Mouse (Mus musculus) lung, embryonic 16.5 days (tissue): ENCODE measurements at regions not wholly inside any gene's neighbourhood (a gene's known extent, or its start where the extent isn't known, plus 50 kb on each side); places are given as distances from the start of the nearest gene placed in this dataset.

Experiments
- ATAC-seq: fragments of 200-750 bp; cut with Nextera tagmentation; 2 replicates; pipeline ENCODE4 v1.8.0; 2017; ENCODE audit warnings: low read depth, mild to moderate bottlenecking, moderate library complexity
- H3K27ac ChIP-seq: fragments of 300-500 bp; sonication (generic); 2 replicates; pipeline ENCODE4 v1.5.1; 2014; ENCODE audit warnings: mild to moderate bottlenecking, control low read depth, low read length
- H3K27me3 ChIP-seq: fragments of 300-500 bp; sonication (generic); 2 replicates; pipeline ENCODE4 v1.6.1; 2014; ENCODE audit warnings: low read depth, low read length, mixed read lengths; ENCODE audit not compliant: control insufficient read depth, insufficient read depth
- H3K36me3 ChIP-seq: fragments of 300-500 bp; sonication (generic); 2 replicates; pipeline ENCODE4 v1.6.1; 2014; ENCODE audit warnings: low read length; ENCODE audit not compliant: control insufficient read depth, insufficient read depth
- H3K4me1 ChIP-seq: fragments of 300-500 bp; sonication (generic); replicated peaks from 2 replicates; pipeline ENCODE4 v1.6.1; 2014; ENCODE audit warnings: low read length, mixed read lengths; ENCODE audit not compliant: control insufficient read depth, insufficient read depth
- H3K4me2 ChIP-seq: fragments of 300-500 bp; sonication (generic); 2 replicates; pipeline ENCODE4 v1.6.1; 2014; ENCODE audit warnings: low read depth, low read length, control low read depth
- H3K4me3 ChIP-seq: fragments of 300-500 bp; sonication (generic); 2 replicates; pipeline ENCODE4 v1.5.1; 2014; ENCODE audit warnings: mild to moderate bottlenecking, low read length, control low read depth
- H3K9ac ChIP-seq: fragments of 300-500 bp; sonication (generic); 2 replicates; pipeline ENCODE4 v1.6.1; 2014; ENCODE audit warnings: low read length, control low read depth
- H3K9me3 ChIP-seq: fragments of 300-500 bp; sonication (generic); 2 replicates; pipeline ENCODE4 v1.6.1; 2016; ENCODE audit warnings: low read length; ENCODE audit not compliant: control insufficient read depth
- WGBS: fragments of 180-500 bp; shearing (Covaris S2); extraction: QIAGEN DNeasy Blood & Tissue Kit; methylation state at CpG from one replicate; pipeline ENCODE4 v1.1.7; 2014; 5-methylcytosine and 5-hydroxymethylcytosine counted together

DNA sequence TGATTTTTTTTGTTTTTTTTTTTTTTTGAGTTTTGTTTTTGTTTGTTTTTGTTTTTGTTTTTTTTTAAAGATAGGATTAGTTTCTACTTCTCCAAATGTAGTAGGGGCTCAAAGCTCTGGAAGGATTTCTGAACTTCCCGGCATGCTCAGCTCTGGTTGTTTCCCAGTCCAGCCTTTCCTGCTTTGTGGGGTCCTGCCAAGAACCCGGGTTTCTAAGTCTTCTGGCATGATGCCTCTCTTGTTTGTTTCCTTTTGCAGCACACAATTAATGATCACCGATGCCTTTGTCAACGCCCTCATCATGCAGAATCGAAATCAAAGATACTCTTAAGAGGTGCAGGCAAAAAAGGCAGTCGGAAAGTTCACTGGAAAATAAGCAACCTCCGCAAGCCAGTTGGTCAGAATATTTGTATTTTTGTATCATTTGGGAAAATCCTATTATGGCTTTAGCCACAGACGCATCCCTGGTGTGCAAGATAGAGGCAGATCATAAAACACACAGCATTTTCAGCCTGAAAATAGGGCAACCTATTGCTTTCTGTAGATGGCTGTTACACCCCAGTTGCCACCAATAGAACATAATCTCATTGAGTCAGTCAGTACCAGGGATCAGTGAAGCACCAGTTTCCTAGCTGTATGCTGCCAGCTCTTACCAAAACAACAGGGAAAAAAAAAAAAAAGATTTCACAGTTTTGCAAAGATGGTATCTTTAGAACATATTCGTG lies 526.6 kb downstream of the Ofcc1 start:
- Histone ChIP-seq H3K27me3 (no peaks in the 10 kb centered on the region), H3K4me3 (no peak overlapping the region), H3K9ac (no peak overlapping the region), H3K4me2 (no peak overlapping the region), H3K9me3 (no peaks in the 10 kb centered on the region), H3K27ac (no peak overlapping the region), H3K36me3 (no peaks in the 10 kb centered on the region), H3K4me1 (peaks cover 3% of the 10 kb centered on the region)
- no peak for ATAC-seq
- WGBS: 67% methylated on average over 9 of the region's 9 CpGs

DNA sequence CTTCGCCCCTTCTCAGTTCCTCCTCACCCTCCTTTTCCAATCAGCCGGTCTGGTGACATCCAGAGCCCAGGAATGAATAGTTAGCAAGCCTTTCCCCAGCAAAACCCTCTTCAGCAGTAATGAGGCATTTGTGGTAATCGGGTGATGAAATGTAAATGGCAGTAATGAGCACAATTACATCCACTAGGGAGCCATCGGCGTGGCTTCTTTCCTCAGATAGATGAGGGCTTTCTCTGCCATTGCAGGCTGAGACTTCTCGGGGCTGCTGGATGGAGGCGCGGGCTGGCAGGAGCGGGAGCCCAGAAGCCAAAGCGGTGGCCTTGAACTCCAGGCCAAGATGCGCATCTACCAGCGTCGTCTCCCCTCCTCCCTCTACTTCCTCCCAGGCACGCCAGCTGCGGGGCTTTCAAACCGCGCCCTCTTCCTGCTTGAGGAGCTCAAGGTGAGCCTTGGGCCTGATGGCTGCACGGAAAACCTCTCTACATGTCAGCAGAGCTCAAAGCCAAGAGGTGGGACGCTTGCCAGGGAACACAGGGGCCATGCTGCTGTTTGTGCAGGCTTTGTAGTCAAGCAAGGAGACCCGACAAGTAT lies 537.2 kb downstream of the Ofcc1 start:
- peak; percentile 76 for ATAC-seq
- peak overlapping the region; percentile 74 for H3K4me2 ChIP-seq
- no peaks in the 10 kb centered on the region for H3K27me3 ChIP-seq
- peaks cover 10% of the 10 kb centered on the region for H3K4me1 ChIP-seq
- WGBS: 2% methylated on average over 20 of the region's 20 CpGs
- peak overlapping the region; percentile 40 for H3K4me3 ChIP-seq
- H3K9ac ChIP-seq: peak overlapping the region; percentile 46
- no peaks in the 10 kb centered on the region for H3K9me3 ChIP-seq
- no peak overlapping the region for H3K27ac ChIP-seq
- H3K36me3 ChIP-seq: no peaks in the 10 kb centered on the region

DNA sequence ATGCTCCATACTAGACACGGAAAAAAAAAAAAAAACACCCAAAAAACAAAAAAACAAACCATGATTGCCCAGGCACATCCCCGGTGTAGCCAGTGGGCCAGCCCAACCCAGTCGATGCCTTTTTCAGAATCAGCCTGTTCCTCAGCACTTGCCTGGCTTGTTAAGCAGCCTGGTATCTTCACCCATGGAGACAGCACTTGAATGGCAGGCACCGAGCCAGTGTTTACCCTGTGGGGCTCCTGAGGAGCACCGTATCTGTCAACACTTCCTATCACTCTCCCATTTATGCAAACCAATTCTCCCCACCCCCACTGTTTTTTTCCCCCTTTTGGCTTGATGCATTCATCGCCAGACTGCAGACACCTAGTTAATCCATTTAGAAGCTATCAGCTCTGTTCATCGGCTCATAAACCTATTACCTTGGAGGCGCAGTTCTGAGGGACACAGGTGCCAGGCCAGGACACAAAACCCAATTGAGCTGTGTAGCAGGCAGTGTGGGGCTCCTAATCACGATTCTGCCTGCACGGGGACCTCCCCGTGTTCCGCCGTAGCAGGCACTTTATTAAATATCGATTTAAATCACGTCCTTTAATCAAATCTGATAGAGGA lies 537.8 kb downstream of the Ofcc1 start:
- ATAC-seq: 0 out of 2 replicates have a peak, but pooled peaks have one; percentile 47

DNA sequence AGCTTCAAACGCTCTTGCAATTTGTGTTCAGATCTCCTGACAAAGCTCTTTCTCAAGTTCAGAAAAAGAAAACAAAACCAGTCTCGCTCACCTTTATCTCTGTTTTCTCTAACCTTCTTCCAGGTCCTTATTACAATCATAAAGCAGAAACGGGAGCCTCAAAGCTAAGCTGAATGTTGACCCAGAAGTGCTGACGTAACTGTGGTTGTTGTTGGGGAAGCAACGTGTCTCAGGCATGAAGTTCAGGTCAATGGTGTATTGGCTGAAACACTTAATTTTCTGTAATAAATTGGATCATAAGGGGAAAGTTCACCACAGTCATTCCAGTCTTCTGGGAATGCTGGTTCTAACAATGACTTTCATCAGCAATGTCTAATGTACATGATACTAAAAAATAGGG lies 586.7 kb downstream of the Ofcc1 start:
- H3K4me3 ChIP-seq: no peak overlapping the region
- H3K4me2 ChIP-seq: no peak overlapping the region
- H3K27me3 ChIP-seq: no peaks in the 10 kb centered on the region
- WGBS: 68% methylated on average over 5 of the region's 5 CpGs
- no peaks in the 10 kb centered on the region for H3K36me3 ChIP-seq
- H3K9ac ChIP-seq: no peak overlapping the region
- no peak overlapping the region for H3K27ac ChIP-seq
- no peaks in the 10 kb centered on the region for H3K4me1 ChIP-seq
- no peaks in the 10 kb centered on the region for H3K9me3 ChIP-seq
- no peak for ATAC-seq

More for the DNA sequence above, 537.8 kb downstream of the Ofcc1 start:
- 11% methylated on average over 15 of the region's 15 CpGs for WGBS
- peak overlapping the region; percentile 46 for H3K9ac ChIP-seq
- peak overlapping the region; percentile 40 for H3K4me3 ChIP-seq
- no peaks in the 10 kb centered on the region for H3K27me3 ChIP-seq
- H3K4me1 ChIP-seq: peaks cover 10% of the 10 kb centered on the region
- H3K36me3 ChIP-seq: no peaks in the 10 kb centered on the region
- no peak overlapping the region for H3K27ac ChIP-seq
- H3K9me3 ChIP-seq: no peaks in the 10 kb centered on the region
- H3K4me2 ChIP-seq: peak overlapping the region; percentile 74

DNA sequence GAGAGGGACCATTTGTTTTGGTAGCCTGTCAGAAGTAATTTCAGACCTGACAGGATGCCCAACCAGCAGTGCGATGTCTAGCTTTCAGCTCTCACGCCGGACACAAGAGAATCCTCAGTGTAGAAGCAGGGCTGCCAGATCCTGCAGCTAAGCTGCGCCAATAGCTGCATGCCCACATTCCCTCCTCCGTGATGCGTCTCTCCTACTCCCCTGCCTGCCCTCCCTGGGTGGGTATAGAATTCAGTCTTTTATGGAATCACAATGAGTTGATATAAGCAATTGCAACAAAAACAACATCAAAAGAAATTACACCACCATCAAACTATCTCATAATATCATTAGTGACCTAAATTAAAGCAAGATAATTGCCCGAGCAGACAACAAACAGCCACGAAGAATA lies 587.1 kb downstream of the Ofcc1 start:
- WGBS: 75% methylated on average over 8 of the region's 8 CpGs
- Histone ChIP-seq H3K36me3 (no peaks in the 10 kb centered on the region), H3K4me3 (no peak overlapping the region), H3K27ac (no peak overlapping the region), H3K4me2 (no peak overlapping the region), H3K4me1 (no peaks in the 10 kb centered on the region), H3K9ac (no peak overlapping the region), H3K27me3 (no peaks in the 10 kb centered on the region), H3K9me3 (no peaks in the 10 kb centered on the region)
- ATAC-seq: no peak

DNA sequence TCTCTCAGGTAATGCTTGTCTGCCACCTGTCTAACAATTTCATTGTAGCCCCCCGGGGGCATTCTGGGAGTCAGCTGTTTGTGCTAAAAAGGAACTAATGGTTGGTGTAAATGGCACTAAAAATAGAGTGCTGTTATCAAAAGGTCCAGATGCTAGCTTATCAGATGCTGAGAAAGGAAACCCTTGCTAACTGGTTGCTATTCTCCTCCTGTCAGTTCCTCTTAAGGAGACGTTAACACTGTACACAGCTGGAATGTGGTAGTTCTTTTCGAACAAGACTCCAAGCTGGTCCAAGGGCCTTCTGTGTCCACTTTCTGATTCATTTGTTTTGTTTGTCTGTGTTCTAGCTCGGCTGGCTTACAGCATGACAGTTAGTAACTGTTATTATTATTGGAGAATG lies 592.0 kb downstream of the Ofcc1 start:
- no peaks in the 10 kb centered on the region for H3K27me3 ChIP-seq
- H3K4me1 ChIP-seq: no peaks in the 10 kb centered on the region
- H3K4me3 ChIP-seq: no peak overlapping the region
- no peaks in the 10 kb centered on the region for H3K9me3 ChIP-seq
- H3K27ac ChIP-seq: no peak overlapping the region
- H3K9ac ChIP-seq: no peak overlapping the region
- no peak for ATAC-seq
- H3K36me3 ChIP-seq: no peaks in the 10 kb centered on the region
- WGBS: 34% methylated on average over 4 of the region's 4 CpGs
- no peak overlapping the region for H3K4me2 ChIP-seq

DNA sequence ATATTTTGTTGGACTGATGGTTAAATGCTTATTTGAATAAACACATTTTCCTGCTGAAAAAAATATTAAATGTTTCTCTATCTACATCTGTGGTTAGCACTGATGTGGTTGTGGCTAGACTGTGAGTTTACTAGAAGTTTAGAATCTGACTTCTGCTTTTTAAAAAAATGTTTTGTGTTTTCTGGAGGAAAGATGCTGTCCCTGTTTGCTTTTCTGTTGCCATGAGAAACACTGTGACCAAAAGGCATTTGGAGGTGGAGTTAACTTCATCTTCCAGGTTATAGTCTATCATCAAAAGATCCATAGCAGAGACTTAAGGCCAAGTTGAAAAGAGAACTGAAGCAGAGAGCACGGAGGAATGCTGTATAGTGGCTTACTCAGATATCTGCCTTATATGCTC lies 594.4 kb downstream of the Ofcc1 start:
- no peak overlapping the region for H3K9ac ChIP-seq
- no peaks in the 10 kb centered on the region for H3K36me3 ChIP-seq
- WGBS: 81% methylated on average over 1 of the region's 1 CpGs
- no peaks in the 10 kb centered on the region for H3K9me3 ChIP-seq
- ATAC-seq: no peak
- H3K4me2 ChIP-seq: no peak overlapping the region
- no peaks in the 10 kb centered on the region for H3K4me1 ChIP-seq
- H3K4me3 ChIP-seq: no peak overlapping the region
- no peak overlapping the region for H3K27ac ChIP-seq
- H3K27me3 ChIP-seq: no peaks in the 10 kb centered on the region
